Mouse (Mus musculus) G1E (cell line): ENCODE measurements at regions not wholly inside any gene's neighbourhood (a gene's known extent, or its start where the extent isn't known, plus 50 kb on each side); places are given as distances from the start of the nearest gene placed in this dataset.

Source experiments
- CTCF ChIP-seq: IDR thresholded peaks from 2 replicates; pipeline ENCODE4 v1.5.1; 2012; ENCODE audit warnings: low read depth, low read length, inconsistent platforms, mixed read lengths
- GATA2 ChIP-seq: IDR thresholded peaks from 2 replicates; pipeline ENCODE4 v1.6.1; 2012; ENCODE audit warnings: low read depth, low read length, inconsistent platforms, borderline replicate concordance
- POLR2AphosphoS5 ChIP-seq: IDR thresholded peaks from 2 replicates; pipeline ENCODE4 v1.6.1; 2012; ENCODE audit warnings: low read depth, low read length, inconsistent platforms; ENCODE audit not compliant: insufficient replicate concordance
- TAL1 ChIP-seq: conservative IDR thresholded peaks from 2 replicates; pipeline ENCODE4 v1.6.1; 2012; ENCODE audit warnings: low read depth, low read length, inconsistent platforms, mixed read lengths

GRCm38 (mm10) chr9:112307837-112308236 lies 72.1 kb upstream of the Arpp21 start:
- no peak for TF ChIP-seq TAL1
- TF ChIP-seq CTCF: no peak
- TF ChIP-seq GATA2: no peak
- no peak for TF ChIP-seq POLR2AphosphoS5
